Mouse (Mus musculus) limb, embryonic 13.5 days (tissue): ENCODE measurements around the gene Mcm3. TPM values are rescaled to one million over a fixed set of nuclear protein-coding genes. Genes with fewer than 3 reads are reported as not detected.

Source experiments
- ATAC-seq: fragments of 200-750 bp; cut with Nextera tagmentation; 2 replicates; pipeline ENCODE4 v1.8.0; 2017; ENCODE audit warnings: low read depth, moderate number of reproducible peaks, moderate TSS enrichment; ENCODE audit not compliant: low FRiP score
- H3K27ac ChIP-seq: fragments of 300-500 bp; sonication (generic); 2 replicates; pipeline ENCODE4 v1.5.1; 2015; ENCODE audit warnings: inconsistent platforms, mild to moderate bottlenecking, moderate library complexity
- H3K27me3 ChIP-seq: fragments of 300-500 bp; sonication (generic); 2 replicates; pipeline ENCODE4 v1.6.1; 2015; ENCODE audit warnings: mild to moderate bottlenecking, inconsistent platforms
- H3K36me3 ChIP-seq: fragments of 300-500 bp; sonication (generic); 2 replicates; pipeline ENCODE4 v1.6.1; 2015; ENCODE audit warnings: inconsistent platforms, mild to moderate bottlenecking, moderate library complexity
- H3K4me1 ChIP-seq: fragments of 300-500 bp; sonication (generic); 2 replicates; pipeline ENCODE4 v1.6.1; 2015; ENCODE audit warnings: inconsistent platforms
- H3K4me2 ChIP-seq: fragments of 300-500 bp; sonication (generic); replicated peaks from 2 replicates; pipeline ENCODE4 v1.6.1; 2015; ENCODE audit warnings: inconsistent platforms, mild to moderate bottlenecking, moderate library complexity
- H3K4me3 ChIP-seq: fragments of 300-500 bp; sonication (generic); 2 replicates; pipeline ENCODE4 v1.5.1; 2015; ENCODE audit warnings: moderate library complexity, mild to moderate bottlenecking, inconsistent platforms
- H3K9ac ChIP-seq: fragments of 300-500 bp; sonication (generic); 2 replicates; pipeline ENCODE4 v1.6.1; 2015; ENCODE audit warnings: mild to moderate bottlenecking, inconsistent platforms
- H3K9me3 ChIP-seq: fragments of 300-500 bp; sonication (generic); 2 replicates; pipeline ENCODE4 v1.6.1; 2016; ENCODE audit warnings: inconsistent platforms
- WGBS: fragments of 180-500 bp; shearing (Covaris S2); methylation state at CpG from one replicate; pipeline ENCODE4 v1.1.7; 2015; 5-methylcytosine and 5-hydroxymethylcytosine counted together
- polyA plus RNA-seq: library from polyadenylated mRNA; unstranded; fragments of >200 nt; fragmentation: Nextera tagmentation; extraction: Ambion mirVana; gene quantifications from 2 replicates; pipeline ENCODE4 v1.2.1, GENCODE M21; 2015

Mcm3 gene
- polyA plus RNA-seq, 1 experiment from 2014 or later: 155 TPM

- no peak for ATAC-seq
- Histone ChIP-seq H3K9me3 (no peaks in the 10 kb centered on the region), H3K27ac (no peak overlapping the region), H3K4me3 (no peak overlapping the region), H3K4me1 (no peaks in the 10 kb centered on the region), H3K27me3 (no peaks in the 10 kb centered on the region), H3K36me3 (no peaks in the 10 kb centered on the region), H3K4me2 (no peak overlapping the region), H3K9ac (no peak overlapping the region)
- WGBS: 100% methylated on average over 1 of the region's 1 CpGs
These were observed 10.4 kb upstream of the Mcm3 start for GRCm38 (mm10) chr1:20830546-20830945.

GRCm38 (mm10) chr1:20828061-20828460 lies 7.9 kb upstream of the Mcm3 start:
- Histone ChIP-seq H3K27me3 (no peaks in the 10 kb centered on the region), H3K27ac (no peak overlapping the region), H3K4me1 (no peaks in the 10 kb centered on the region), H3K9me3 (no peaks in the 10 kb centered on the region), H3K36me3 (no peaks in the 10 kb centered on the region), H3K4me2 (no peak overlapping the region), H3K4me3 (no peak overlapping the region), H3K9ac (no peak overlapping the region)
- ATAC-seq: no peak
- 87% methylated on average over 2 of the region's 2 CpGs for WGBS

- no peaks in the 10 kb centered on the region for H3K36me3 ChIP-seq
- H3K9ac ChIP-seq: no peak overlapping the region
- no peak for ATAC-seq
- no peaks in the 10 kb centered on the region for H3K9me3 ChIP-seq
- no peak overlapping the region for H3K27ac ChIP-seq
- no peaks in the 10 kb centered on the region for H3K4me1 ChIP-seq
- H3K4me2 ChIP-seq: no peak overlapping the region
- no peaks in the 10 kb centered on the region for H3K27me3 ChIP-seq
- H3K4me3 ChIP-seq: no peak overlapping the region
These were observed 4.9 kb upstream of the Mcm3 start for GRCm38 (mm10) chr1:20825036-20825435.

GRCm38 (mm10) chr1:20823906-20824305 lies 3.8 kb upstream of the Mcm3 start:
- no peak overlapping the region for H3K9ac ChIP-seq
- H3K4me2 ChIP-seq: no peak overlapping the region
- no peaks in the 10 kb centered on the region for H3K9me3 ChIP-seq
- 65% methylated on average over 2 of the region's 2 CpGs for WGBS
- no peaks in the 10 kb centered on the region for H3K36me3 ChIP-seq
- peaks cover 3% of the 10 kb centered on the region; the same call in 1 of the 2 replicates for H3K4me1 ChIP-seq
- H3K27me3 ChIP-seq: no peaks in the 10 kb centered on the region
- no peak for ATAC-seq
- no peak overlapping the region for H3K27ac ChIP-seq
- no peak overlapping the region for H3K4me3 ChIP-seq

- ATAC-seq: no peak
- WGBS: 66% methylated on average over 4 of the region's 4 CpGs
- Histone ChIP-seq H3K9me3 (no peaks in the 10 kb centered on the region), H3K4me1 (peaks cover 6% of the 10 kb centered on the region), H3K9ac (no peak overlapping the region), H3K36me3 (no peaks in the 10 kb centered on the region), H3K4me2 (no peak overlapping the region), H3K27ac (no peak overlapping the region), H3K4me3 (no peak overlapping the region), H3K27me3 (no peaks in the 10 kb centered on the region)
These were observed 3.4 kb upstream of the Mcm3 start for GRCm38 (mm10) chr1:20823471-20823870.

GRCm38 (mm10) chr1:20820959-20821358 lies 847 bp upstream of the Mcm3 start:
- H3K4me3 ChIP-seq: no peak overlapping the region
- no peak overlapping the region for H3K4me2 ChIP-seq
- H3K27ac ChIP-seq: no peak overlapping the region
- H3K9ac ChIP-seq: no peak overlapping the region
- H3K27me3 ChIP-seq: no peaks in the 10 kb centered on the region
- H3K36me3 ChIP-seq: peaks cover 17% of the 10 kb centered on the region
- WGBS: 79% methylated on average over 4 of the region's 4 CpGs
- peaks cover 12% of the 10 kb centered on the region for H3K4me1 ChIP-seq
- ATAC-seq: no peak
- H3K9me3 ChIP-seq: no peaks in the 10 kb centered on the region

- H3K27ac ChIP-seq: no peak overlapping the region
- no peaks in the 10 kb centered on the region for H3K27me3 ChIP-seq
- H3K9me3 ChIP-seq: no peaks in the 10 kb centered on the region
- no peak overlapping the region for H3K4me2 ChIP-seq
- peaks cover 51% of the 10 kb centered on the region for H3K36me3 ChIP-seq
- ATAC-seq: no peak
- no peak overlapping the region for H3K4me3 ChIP-seq
- H3K4me1 ChIP-seq: peaks cover 12% of the 10 kb centered on the region
- 95% methylated on average over 12 of the region's 12 CpGs for WGBS
- no peak overlapping the region for H3K9ac ChIP-seq
These were observed 2.5 kb downstream of the Mcm3 start for GRCm38 (mm10) chr1:20817596-20817995.

- Histone ChIP-seq H3K36me3 (peaks cover 55% of the 10 kb centered on the region), H3K4me3 (no peak overlapping the region), H3K27me3 (no peaks in the 10 kb centered on the region), H3K27ac (no peak overlapping the region), H3K9me3 (no peaks in the 10 kb centered on the region), H3K4me2 (no peak overlapping the region), H3K4me1 (peaks cover 12% of the 10 kb centered on the region), H3K9ac (no peak overlapping the region)
- WGBS: 85% methylated on average over 9 of the region's 9 CpGs
- no peak for ATAC-seq
These were observed 2.9 kb downstream of the Mcm3 start for GRCm38 (mm10) chr1:20817172-20817571.

- ATAC-seq: no peak
- Histone ChIP-seq H3K9me3 (no peaks in the 10 kb centered on the region), H3K4me1 (peaks cover 12% of the 10 kb centered on the region), H3K36me3 (peaks cover 81% of the 10 kb centered on the region), H3K4me2 (no peak overlapping the region), H3K4me3 (no peak overlapping the region), H3K27me3 (no peaks in the 10 kb centered on the region), H3K27ac (no peak overlapping the region), H3K9ac (no peak overlapping the region)
- WGBS: 90% methylated on average over 8 of the region's 8 CpGs
These were observed 5.6 kb downstream of the Mcm3 start for GRCm38 (mm10) chr1:20814521-20814920.

GRCm38 (mm10) chr1:20804526-20804925 lies 15.6 kb downstream of the Mcm3 start:
- Histone ChIP-seq H3K27me3 (no peaks in the 10 kb centered on the region), H3K27ac (no peak overlapping the region), H3K9ac (no peak overlapping the region), H3K9me3 (no peaks in the 10 kb centered on the region), H3K4me2 (no peak overlapping the region), H3K4me3 (no peak overlapping the region), H3K4me1 (no peaks in the 10 kb centered on the region), H3K36me3 (peaks cover 98% of the 10 kb centered on the region)
- ATAC-seq: no peak
- WGBS: 92% methylated on average over 10 of the region's 10 CpGs

- no peaks in the 10 kb centered on the region for H3K4me1 ChIP-seq
- H3K27ac ChIP-seq: no peak overlapping the region
- H3K9me3 ChIP-seq: no peaks in the 10 kb centered on the region
- ATAC-seq: 0 out of 2 replicates have a peak, but pooled peaks have one; percentile 49
- WGBS: 84% methylated on average over 8 of the region's 8 CpGs
- H3K4me2 ChIP-seq: no peak overlapping the region
- no peak overlapping the region for H3K4me3 ChIP-seq
- H3K36me3 ChIP-seq: peaks cover 77% of the 10 kb centered on the region
- no peak overlapping the region for H3K9ac ChIP-seq
- H3K27me3 ChIP-seq: no peaks in the 10 kb centered on the region
These were observed 18.3 kb downstream of the Mcm3 start for GRCm38 (mm10) chr1:20801682-20802390.

- Histone ChIP-seq H3K27me3 (no peaks in the 10 kb centered on the region), H3K9ac (no peak overlapping the region), H3K36me3 (peaks cover 72% of the 10 kb centered on the region), H3K4me3 (no peak overlapping the region), H3K4me1 (no peaks in the 10 kb centered on the region), H3K9me3 (no peaks in the 10 kb centered on the region), H3K27ac (no peak overlapping the region), H3K4me2 (no peak overlapping the region)
- no peak for ATAC-seq
- 96% methylated on average over 2 of the region's 2 CpGs for WGBS
These were observed 18.8 kb downstream of the Mcm3 start for GRCm38 (mm10) chr1:20801275-20801674.

- Histone ChIP-seq H3K27me3 (no peaks in the 10 kb centered on the region), H3K36me3 (peaks cover 13% of the 10 kb centered on the region), H3K9ac (no peak overlapping the region), H3K9me3 (no peaks in the 10 kb centered on the region), H3K4me2 (no peak overlapping the region), H3K4me3 (no peak overlapping the region), H3K4me1 (no peaks in the 10 kb centered on the region), H3K27ac (no peak overlapping the region)
- 88% methylated on average over 5 of the region's 5 CpGs for WGBS
- ATAC-seq: no peak
These were observed 24.9 kb downstream of the Mcm3 start for GRCm38 (mm10) chr1:20795178-20795577.
